ENCODE assay signal across 9 mouse cellular contexts in genomic region chr17:40904721-40905154, GRCm38 (mm10). TPM values are rescaled to one million over a fixed set of nuclear protein-coding genes. Genes with fewer than 3 reads are reported as not detected.
DNase-seq lines count a peak whose midpoint lies in the region; ATAC-seq lines count a peak whose summit lies in the region.
"Had no signal": no experiment of that assay in that cellular context is flagged by ENCODE, and none has a peak within 500 bp of the region (broad histone marks: within the 10 kb centered on the region; RNA-seq: fewer than 3 reads in every experiment).

No protein-coding gene starts in this region.

- peak; percentile 60 for ATAC-seq in kidney, embryonic 15.5 days (replicated peaks; ENCODE audit: low FRiP score)
- no peak for ATAC-seq in heart, embryonic 16.5 days (replicated peaks; ENCODE audit: extremely low read depth, insufficient read depth, low FRiP score)
- no peak for ATAC-seq in erythroid progenitor cell, adult 5-6 weeks (replicated peaks; ENCODE audit: low FRiP score, poor library complexity, severe bottlenecking)

- no peak overlapping the region for H3K9ac ChIP-seq in kidney, embryonic 15.5 days
- H3K9ac ChIP-seq in heart, embryonic 16.5 days (ENCODE audit: low read length): 0 out of 2 replicates have a peak overlapping the region, but pooled peaks have one; percentile 31

- peak overlapping the region; percentile 54 for H3K4me2 ChIP-seq in kidney, embryonic 15.5 days
- peak overlapping the region; percentile 59 for H3K4me2 ChIP-seq in heart, embryonic 16.5 days (ENCODE audit: low read depth, low read length)

- H3K27ac ChIP-seq in kidney, embryonic 15.5 days: no peak overlapping the region
- H3K27ac ChIP-seq in heart, embryonic 16.5 days (ENCODE audit: low read length): no peak overlapping the region

- no peaks in the 10 kb centered on the region for H3K9me3 ChIP-seq in kidney, embryonic 15.5 days (replicated peaks)
- H3K9me3 ChIP-seq in heart, embryonic 16.5 days (replicated peaks; ENCODE audit: control insufficient read depth, low read length): no peaks in the 10 kb centered on the region

- 0 out of 2 replicates have a peak overlapping the region, but pooled peaks have one; percentile 21 for H3K4me3 ChIP-seq in kidney, embryonic 15.5 days (replicated peaks)
- peak overlapping the region; percentile 23 for H3K4me3 ChIP-seq in heart, embryonic 16.5 days (ENCODE audit: low read length)

- H3K36me3 ChIP-seq in kidney, embryonic 15.5 days: no peaks in the 10 kb centered on the region
- no peaks in the 10 kb centered on the region for H3K36me3 ChIP-seq in heart, embryonic 16.5 days (ENCODE audit: control insufficient read depth, insufficient read depth)

- peaks cover 9% of the 10 kb centered on the region for H3K4me1 ChIP-seq in kidney, embryonic 15.5 days
- 0 out of 2 replicates have a peak, but pooled peaks cover 2% of the 10 kb centered on the region for H3K4me1 ChIP-seq in heart, embryonic 16.5 days (ENCODE audit: control insufficient read depth, insufficient read depth, low read length)

- intact Hi-C loops in left cerebral cortex, postnatal 36 days (cut with DNase I): no loop called here

- no peaks in the 10 kb centered on the region for H3K27me3 ChIP-seq in kidney, embryonic 15.5 days
- H3K27me3 ChIP-seq in heart, embryonic 16.5 days (ENCODE audit: control insufficient read depth, insufficient read depth, low read length): no peaks in the 10 kb centered on the region

- 5% methylated on average over 13 of the region's 14 CpGs for WGBS in kidney, embryonic 15.5 days
- WGBS in heart, embryonic 16.5 days: 5% methylated on average over 13 of the region's 14 CpGs

- no peak for DNase-seq in kidney, adult 9 months
- peak; percentile 32 for DNase-seq in cerebellum, adult 8-10 months
- DNase-seq in mesoderm, embryonic 11.5 days (ENCODE audit: low read depth, low spot score): peak; percentile 4
- no peak for DNase-seq in c-Kit-positive CD71-positive TER-119-positive erythroid progenitor cells, embryonic 14.5 days (ENCODE audit: low spot score)
- no peak for DNase-seq in left cerebral cortex, postnatal 36 days (ENCODE audit: low spot score in 2 of 2)

RNA-seq across cellular contexts. Expression of gene Glyatl3, which starts 9.4 kb away (rescaled TPM):
- not detected in 2 replicates for polyA plus RNA-seq in kidney, embryonic 15.5 days (2015; fragmentation: Nextera tagmentation; extraction: Ambion mirVana)
- polyA plus RNA-seq in heart, embryonic 16.5 days (2015; fragmentation: Nextera tagmentation; extraction: Ambion mirVana): not detected in 2 replicates
- not detected for total RNA-seq in left cerebral cortex, postnatal 36 days (2021)
- total RNA-seq in erythroid progenitor cell, adult 5-6 weeks (2015; ENCODE audit: low replicate concordance): not detected in 2 replicates
- total RNA-seq in erythroid progenitor cell, adult 5-6 weeks (2017; ENCODE audit: low replicate concordance): not detected in 2 replicates
- total RNA-seq: liver, adult 2 months had no signal
- polyA plus RNA-seq: liver, adult 2 months had no signal

RNA-seq across cellular contexts. Expression of gene 9130008F23Rik, which starts 24.4 kb away (rescaled TPM):
- 1.5 and 1.8 TPM in 2 replicates for polyA plus RNA-seq in kidney, embryonic 15.5 days (2015; fragmentation: Nextera tagmentation; extraction: Ambion mirVana)
- 1.3 and 1.8 TPM in 2 replicates for polyA plus RNA-seq in heart, embryonic 16.5 days (2015; fragmentation: Nextera tagmentation; extraction: Ambion mirVana)
- total RNA-seq in left cerebral cortex, postnatal 36 days (2021): not detected
- total RNA-seq in erythroid progenitor cell, adult 5-6 weeks (2015; ENCODE audit: low replicate concordance): not detected in 2 replicates
- not detected in 2 replicates for total RNA-seq in erythroid progenitor cell, adult 5-6 weeks (2017; ENCODE audit: low replicate concordance)

RNA-seq across cellular contexts. Expression of gene Mut, which starts 29.7 kb away (rescaled TPM):
- polyA plus RNA-seq in kidney, embryonic 15.5 days (2015; fragmentation: Nextera tagmentation; extraction: Ambion mirVana): 48.2 and 52.4 TPM in 2 replicates
- 46.8 and 50.9 TPM in 2 replicates for polyA plus RNA-seq in heart, embryonic 16.5 days (2015; fragmentation: Nextera tagmentation; extraction: Ambion mirVana)
- total RNA-seq in left cerebral cortex, postnatal 36 days (2021): 10 to 100 TPM; 34.0 to 44.5 TPM
- 6.3 and 9.0 TPM in 2 replicates for total RNA-seq in erythroid progenitor cell, adult 5-6 weeks (2015; ENCODE audit: low replicate concordance)
- 11.3 and 11.4 TPM in 2 replicates for total RNA-seq in erythroid progenitor cell, adult 5-6 weeks (2017; ENCODE audit: low replicate concordance)

RNA-seq across cellular contexts. Expression of gene Cenpq, which starts 30.1 kb away (rescaled TPM):
- 28.2 and 30.8 TPM in 2 replicates for polyA plus RNA-seq in kidney, embryonic 15.5 days (2015; fragmentation: Nextera tagmentation; extraction: Ambion mirVana)
- 15.9 and 20.1 TPM in 2 replicates for polyA plus RNA-seq in heart, embryonic 16.5 days (2015; fragmentation: Nextera tagmentation; extraction: Ambion mirVana)
- total RNA-seq in left cerebral cortex, postnatal 36 days (2021): 1 to 10 TPM; 3.7 to 4.9 TPM
- 49.7 and 60.8 TPM in 2 replicates for total RNA-seq in erythroid progenitor cell, adult 5-6 weeks (2015; ENCODE audit: low replicate concordance)
- 59.7 and 69.2 TPM in 2 replicates for total RNA-seq in erythroid progenitor cell, adult 5-6 weeks (2017; ENCODE audit: low replicate concordance)

Comparison
In these comparisons a context has a peak if more than half of its experiments do, and no peak if none do; other contexts are left out.
1. DNase-seq: peak in cerebellum, adult 8-10 months (single experiment) and mesoderm, embryonic 11.5 days (single experiment); none in kidney, adult 9 months (single experiment), c-Kit-positive CD71-positive TER-119-positive erythroid progenitor cells, embryonic 14.5 days (single experiment) and left cerebral cortex, postnatal 36 days (0 of 2).